Mouse (Mus musculus): ENCODE data around the gene Nalcn.

DNA sequence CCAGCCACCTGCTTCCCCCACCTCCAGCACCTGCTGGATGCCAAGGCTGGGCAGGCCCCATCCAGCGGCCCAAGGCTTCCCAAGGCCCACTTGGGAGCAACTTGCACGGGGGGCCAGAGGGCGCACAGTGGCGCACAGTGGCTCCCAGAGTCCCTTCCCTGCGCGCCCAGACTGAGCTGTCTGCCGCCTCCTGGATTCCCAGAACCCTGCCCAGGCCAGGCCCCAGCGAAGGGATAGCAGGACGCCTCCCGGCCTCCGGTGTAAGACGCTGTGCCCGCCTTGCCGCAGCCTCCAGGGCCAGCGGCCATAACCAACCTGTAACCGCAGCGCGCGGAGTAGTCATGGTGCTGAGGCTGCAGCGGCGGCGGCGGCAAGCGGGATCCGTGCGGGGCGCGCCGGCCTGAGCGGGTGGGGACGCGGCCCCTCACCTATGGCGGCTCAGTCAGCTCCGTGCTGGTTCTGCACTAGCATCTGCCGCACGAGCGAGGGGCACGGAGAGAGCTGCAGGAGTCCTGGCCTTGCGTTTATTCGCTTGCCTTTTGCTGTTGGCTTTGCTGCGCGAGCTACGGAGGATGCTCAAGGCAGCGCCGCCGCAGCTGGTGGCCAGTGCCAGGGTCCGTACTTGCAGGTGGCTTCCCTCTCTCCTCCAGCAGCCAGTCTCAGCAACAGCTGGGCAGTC is at the start of gene Nalcn:
- no peak for TF ChIP-seq TBP (conservative IDR thresholded peaks at IDR 0.05; ENCODE audit: low read depth, low read length)
- no peak for TF ChIP-seq CTCF (conservative IDR thresholded peaks at IDR 0.05 in 1 of 2, IDR thresholded peaks at IDR 0.05 in 1 of 2; ENCODE audit: low read depth in 2 of 2, low read length in 2 of 2)
- TF ChIP-seq CHD2 (IDR thresholded peaks at IDR 0.05; ENCODE audit: low read length), result no peak
- no peak for TF ChIP-seq RAD21 (IDR thresholded peaks at IDR 0.05; ENCODE audit: low read depth, low read length)
- no peak for TF ChIP-seq MAX (IDR thresholded peaks at IDR 0.05; ENCODE audit: low read length)
- TF ChIP-seq EP300 (IDR thresholded peaks at IDR 0.05; ENCODE audit: low read length), result no peak
- no peak for TF ChIP-seq ZNF384 (IDR thresholded peaks at IDR 0.05; ENCODE audit: low read depth, low read length)
- TF ChIP-seq PAX5 (IDR thresholded peaks at IDR 0.05; ENCODE audit: low read length), result no peak
